Mouse (Mus musculus): ENCODE results near the gene Erc1. TPM values are rescaled to one million over a fixed set of nuclear protein-coding genes. Genes with fewer than 3 reads are reported as not detected.

Gene Erc1
- polyA plus RNA-seq, 1 experiment: 24.1 TPM

GRCm38 (mm10) chr6:119533170-119533709, 314.7 kb downstream of the Erc1 start:
- no peak for DNase-seq (ENCODE audit: extremely low spot score in 1 of 2, low spot score in 1 of 2)

DNA sequence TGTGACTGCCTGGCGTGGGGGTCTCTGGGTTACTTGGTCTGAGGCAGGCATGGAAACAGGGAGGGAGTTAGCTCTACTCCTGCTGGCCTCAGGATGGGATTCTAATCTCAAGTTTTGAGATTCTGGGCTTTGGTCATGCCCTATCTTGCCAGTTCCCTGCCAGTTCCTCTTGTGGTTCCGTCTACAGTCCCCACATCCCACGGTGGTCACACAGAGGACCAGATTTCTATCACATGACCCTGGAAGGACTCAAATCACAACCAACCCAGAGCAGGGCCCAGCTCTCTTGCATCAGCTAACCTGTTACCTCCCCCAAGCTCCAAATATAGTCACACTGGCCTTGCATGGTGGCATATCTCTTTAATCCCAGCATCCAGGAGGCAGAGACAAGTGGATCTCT, 318.3 kb downstream of the Erc1 start:
- no peak for DNase-seq (ENCODE audit: extremely low spot score in 1 of 2, low spot score in 1 of 2)

DNA sequence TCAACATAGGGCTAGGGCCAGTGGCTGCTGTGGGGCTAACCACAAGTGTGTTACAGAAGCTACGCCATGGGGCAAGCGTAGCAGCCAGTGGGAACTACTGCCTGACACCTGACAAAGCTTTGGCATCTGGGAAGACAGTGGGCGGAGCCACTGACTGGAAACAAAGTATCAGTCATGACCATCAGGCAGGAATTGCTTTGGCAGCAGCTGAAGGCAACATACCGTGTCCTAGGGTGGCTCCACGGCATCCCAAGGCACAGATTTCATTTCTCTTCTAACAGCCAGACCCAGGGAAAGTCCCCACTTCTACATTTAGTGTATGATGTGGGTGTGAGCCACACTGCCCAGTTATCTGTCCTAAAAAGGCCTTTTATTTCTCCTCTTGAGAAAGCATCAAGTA, 321.5 kb downstream of the Erc1 start:
- no peak for DNase-seq (ENCODE audit: extremely low spot score in 1 of 2, low spot score in 1 of 2)

- DNase-seq (ENCODE audit: extremely low spot score in 1 of 2, low spot score in 1 of 2): peak; percentile 19 to 61
Measured at GRCm38 (mm10) chr6:119521931-119522391, 326.0 kb downstream of the Erc1 start.

GRCm38 (mm10) chr6:119521482-119521900, 326.5 kb downstream of the Erc1 start:
- DNase-seq (ENCODE audit: extremely low spot score in 1 of 2, low spot score in 1 of 2): peak; percentile 52 to 79

Other genes with a start within 250 kb of the Erc1 start
- gene Rad52, start 54.5 kb upstream of the Erc1 start, polyA plus RNA-seq (2012; rRNA removed): 50.6 and 54.3 TPM in 2 replicates
- 171 and 181 TPM in 2 replicates for gene Wnk1, start 190.5 kb upstream of the Erc1 start, polyA plus RNA-seq (2012; rRNA removed)
- 3.8 and 4.5 TPM in 2 replicates for gene Ninj2, start 245.2 kb upstream of the Erc1 start, polyA plus RNA-seq (2012; rRNA removed)